Mouse (Mus musculus) naive thymus-derived CD4-positive, alpha-beta T cell, adult 2 months (primary cell): ENCODE data around the gene Pum1.

Experiments used
- DNase-seq: peaks from one replicate; pipeline ENCODE4 v3.0.0-alpha.2; 2011; ENCODE audit warnings: low read depth

Pum1 gene

DNA sequence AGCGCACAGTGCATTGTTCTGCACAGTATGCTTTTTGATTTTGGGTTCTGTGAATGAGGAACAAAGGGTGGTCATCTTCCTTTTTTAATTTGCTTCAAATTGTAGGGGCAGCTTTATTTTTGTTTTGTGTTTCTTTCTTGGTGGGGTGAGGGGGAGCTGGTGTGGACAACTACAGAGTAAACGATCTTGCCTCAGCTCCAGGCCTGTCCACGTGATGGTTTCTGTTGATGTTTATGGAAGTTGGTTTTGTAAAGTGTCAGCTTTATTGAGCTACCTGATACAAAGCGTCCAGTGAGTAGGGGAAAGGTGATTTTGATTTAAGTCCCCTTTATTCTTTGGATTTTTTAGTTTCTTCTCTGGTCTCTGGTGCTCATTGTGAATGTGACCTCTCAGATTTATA lies 72.8 kb downstream of the Pum1 start:
- no peak for DNase-seq

DNA sequence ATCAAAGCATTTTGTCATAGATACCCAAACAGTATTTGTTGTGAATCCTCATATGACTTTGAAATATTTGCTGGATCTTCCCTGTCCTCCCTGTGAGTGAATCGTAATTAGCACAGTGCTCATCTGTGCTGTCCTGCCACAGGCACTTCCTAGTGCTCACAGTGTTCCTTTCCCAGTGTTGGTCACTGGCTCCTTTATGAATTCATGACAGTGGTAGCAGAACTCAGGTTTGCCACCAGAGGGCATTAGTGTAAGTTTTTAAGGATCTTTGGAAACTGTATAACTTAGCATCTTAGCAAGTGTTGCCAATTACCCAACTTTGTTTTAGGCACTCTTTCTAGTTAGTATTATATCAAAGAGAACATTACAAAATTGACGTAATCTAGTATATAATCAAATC lies 75.4 kb downstream of the Pum1 start:
- DNase-seq, result peak; percentile 60

GRCm38 (mm10) chr4:130744058-130744457 lies 80.9 kb downstream of the Pum1 start:
- DNase-seq, result no peak

DNA sequence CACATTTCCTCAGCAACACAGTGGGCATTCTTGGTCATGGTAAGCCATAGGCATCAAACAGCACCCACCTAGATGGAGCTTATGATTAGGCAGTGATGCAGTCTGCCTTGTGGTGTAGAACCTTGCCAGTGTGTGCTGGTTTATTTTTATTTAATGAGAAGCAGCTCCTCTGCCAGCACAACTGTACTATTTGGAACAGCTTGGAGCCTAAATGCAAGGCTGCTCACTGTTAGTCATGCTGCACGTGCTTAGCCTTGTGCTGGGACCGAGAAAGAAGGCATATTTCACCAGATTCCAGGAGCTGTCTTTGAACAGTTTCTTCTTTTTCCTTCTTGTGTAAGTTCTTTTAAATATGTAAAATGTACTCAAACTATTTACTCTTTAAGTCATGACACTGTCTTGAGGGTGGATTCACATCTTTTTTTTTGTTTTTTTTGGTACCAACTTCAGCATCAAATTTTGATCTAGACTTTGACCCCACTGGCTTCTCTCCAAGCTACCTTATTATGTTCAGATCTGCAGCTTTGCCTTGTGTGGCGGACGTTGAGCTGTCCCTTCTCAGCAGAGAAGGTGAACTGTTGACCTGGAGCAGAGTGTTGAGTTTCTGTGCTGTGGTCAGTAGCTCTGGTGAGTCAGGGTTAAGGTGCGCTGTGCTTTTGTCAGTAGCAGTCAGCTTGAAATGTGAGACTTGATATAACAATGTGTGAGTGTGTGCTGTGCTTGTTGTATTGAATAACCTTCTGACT lies 82.6 kb downstream of the Pum1 start:
- DNase-seq, result no peak

- no peak for DNase-seq
Observed at GRCm38 (mm10) chr4:130749566-130749965, 86.4 kb downstream of the Pum1 start.

DNA sequence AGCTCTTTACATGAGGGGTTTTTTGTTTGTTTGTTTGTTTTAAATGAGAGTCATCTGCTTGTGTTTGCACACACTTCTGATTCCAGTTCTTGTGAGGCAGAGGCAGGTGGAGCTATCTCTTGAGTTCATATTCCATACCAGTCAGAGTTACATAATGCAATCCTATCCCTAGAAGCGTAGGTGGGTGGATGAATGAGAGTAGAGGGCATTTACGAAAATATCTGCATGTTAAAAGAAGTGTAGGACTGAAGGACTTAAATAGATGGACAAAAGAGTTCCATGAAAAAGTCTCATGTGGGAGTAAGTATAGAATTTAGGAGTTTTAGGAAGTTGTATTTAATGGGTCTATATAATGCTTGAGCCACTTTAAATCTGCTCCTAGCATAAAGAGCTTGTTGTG lies 88.8 kb downstream of the Pum1 start:
- DNase-seq, result no peak

- no peak for DNase-seq
Observed at GRCm38 (mm10) chr4:130752591-130752990, 89.5 kb downstream of the Pum1 start.

DNA sequence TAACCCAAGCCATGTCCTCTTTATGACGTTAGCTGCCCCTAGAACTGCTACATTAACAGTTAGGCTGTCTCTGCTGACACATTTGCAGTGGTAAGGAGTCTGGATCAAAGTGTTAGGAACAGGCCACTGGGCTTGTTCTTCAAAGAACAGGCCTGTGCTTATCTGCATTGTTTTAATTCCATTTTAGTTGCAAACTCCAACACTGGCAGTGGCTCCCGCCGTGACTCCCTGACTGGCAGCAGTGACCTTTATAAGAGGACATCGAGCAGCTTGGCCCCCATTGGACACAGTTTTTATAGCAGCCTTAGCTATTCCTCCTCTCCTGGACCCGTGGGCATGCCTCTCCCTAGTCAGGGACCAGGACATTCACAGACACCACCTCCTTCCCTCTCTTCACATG lies 90.6 kb downstream of the Pum1 start:
- DNase-seq, result no peak

DNA sequence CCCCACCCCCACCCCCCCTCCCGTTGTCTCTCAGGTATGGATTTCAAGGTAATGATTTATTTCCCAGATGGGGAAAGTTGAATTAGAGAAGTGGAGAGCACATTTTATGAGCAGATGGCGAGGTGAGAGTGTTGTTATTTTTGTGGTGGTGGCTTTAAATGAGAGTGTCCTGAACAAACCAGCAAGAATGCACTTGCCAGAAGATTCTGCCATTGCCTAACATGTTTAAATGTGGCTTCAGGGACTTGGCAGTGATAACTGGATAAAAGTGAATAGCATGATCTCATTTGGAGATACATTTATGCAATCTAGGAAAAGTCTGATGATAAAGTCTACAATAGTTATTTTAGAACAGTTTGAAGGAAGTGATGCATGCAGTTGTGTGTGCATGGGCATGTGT lies 91.7 kb downstream of the Pum1 start:
- DNase-seq, result no peak

GRCm38 (mm10) chr4:130759875-130760274 lies 96.8 kb downstream of the Pum1 start:
- no peak for DNase-seq

DNA sequence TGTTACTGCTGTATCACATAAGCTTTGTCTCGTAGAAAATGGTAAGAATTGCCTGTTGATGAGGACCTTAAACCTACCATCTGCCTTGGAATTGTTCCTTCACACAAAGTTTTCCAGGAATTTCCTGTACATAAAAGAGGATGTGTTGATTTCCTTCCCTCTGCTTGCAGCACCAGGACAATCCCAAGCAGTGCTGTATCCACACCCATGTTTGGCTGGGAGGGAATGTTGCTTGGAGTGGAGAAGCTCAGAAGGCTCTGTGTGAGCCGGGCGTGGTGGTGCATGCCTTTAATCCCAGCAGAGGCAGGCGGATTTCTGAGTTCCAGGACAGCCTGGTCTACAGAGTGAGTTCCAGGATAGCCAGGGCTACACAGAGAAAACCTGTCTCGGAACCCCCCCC lies 98.7 kb downstream of the Pum1 start:
- no peak for DNase-seq

GRCm38 (mm10) chr4:130765399-130766160 lies 102.5 kb downstream of the Pum1 start:
- no peak for DNase-seq

GRCm38 (mm10) chr4:130766387-130766786 lies 103.3 kb downstream of the Pum1 start:
- DNase-seq, result no peak

GRCm38 (mm10) chr4:130766926-130767325 lies 103.8 kb downstream of the Pum1 start:
- no peak for DNase-seq

DNA sequence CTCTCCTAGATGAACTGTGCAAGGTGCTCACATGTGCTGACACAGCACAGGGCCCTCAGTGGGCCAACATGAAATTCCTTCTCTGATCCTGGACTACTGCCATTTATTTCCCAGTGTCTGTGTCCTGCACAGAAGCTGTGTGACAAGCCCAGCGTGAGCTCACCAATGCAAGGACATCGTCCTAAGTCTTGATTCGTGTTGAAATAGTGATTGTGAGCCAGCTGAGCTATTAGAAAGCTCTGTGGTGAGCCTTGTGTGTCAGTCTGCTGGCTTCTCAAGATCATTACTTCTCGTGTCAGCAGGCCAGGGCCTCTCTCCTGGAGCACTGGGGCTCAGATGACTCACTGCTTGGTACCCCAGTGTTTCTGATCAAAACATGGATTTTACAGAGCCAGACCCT lies 110.8 kb downstream of the Pum1 start:
- DNase-seq, result peak; percentile 32

DNA sequence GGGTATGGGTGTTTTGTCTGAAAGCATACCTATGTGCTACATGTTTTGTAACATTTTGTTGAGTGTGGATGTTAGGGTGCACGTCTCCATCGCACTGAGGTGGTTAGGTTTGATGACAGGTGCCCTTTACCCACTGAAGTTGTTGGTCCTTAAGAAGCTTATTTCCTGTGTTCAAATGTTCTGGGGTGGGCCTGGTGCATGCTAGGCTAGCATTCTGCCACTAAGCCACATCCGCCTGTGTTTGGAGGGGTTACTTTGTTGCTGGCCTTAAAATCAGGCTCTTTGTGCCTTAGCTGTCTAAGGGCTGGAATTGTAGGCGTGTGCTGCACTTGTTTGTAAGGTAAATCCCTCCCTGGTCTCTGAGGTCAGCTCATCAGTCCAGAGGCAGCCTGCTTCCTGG lies 111.7 kb downstream of the Pum1 start:
- DNase-seq, result peak; percentile 80

DNA sequence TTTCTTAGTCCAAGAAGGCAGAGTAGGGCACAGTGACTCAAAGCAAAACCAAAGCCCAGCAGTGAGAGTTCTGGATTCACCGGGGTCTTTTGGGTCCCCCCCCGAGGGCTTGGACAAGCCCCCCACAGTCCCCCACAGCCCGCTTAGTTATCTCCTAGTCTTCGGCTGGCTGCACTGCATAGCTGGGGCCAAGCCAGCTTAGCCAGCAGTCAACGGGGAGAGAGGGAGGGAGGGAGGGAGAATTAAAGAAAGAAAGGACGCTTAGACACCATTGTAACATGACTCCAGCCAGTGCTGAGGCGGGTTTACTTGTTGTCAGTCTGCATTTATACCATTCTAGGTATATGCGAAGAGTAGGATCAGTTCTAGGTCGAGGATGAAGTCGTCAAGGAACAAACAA lies 114.5 kb downstream of the Pum1 start:
- DNase-seq, result no peak

GRCm38 (mm10) chr4:130779037-130779436 lies 115.9 kb downstream of the Pum1 start:
- DNase-seq, result no peak

- DNase-seq, result no peak
Observed at GRCm38 (mm10) chr4:130782492-130782891, 119.4 kb downstream of the Pum1 start.

- DNase-seq, result peak; percentile 79
Observed at GRCm38 (mm10) chr4:130784755-130785154, 121.6 kb downstream of the Pum1 start.

GRCm38 (mm10) chr4:130787530-130787929 lies 124.4 kb downstream of the Pum1 start:
- DNase-seq, result no peak

- DNase-seq, result peak; percentile 88
Observed at GRCm38 (mm10) chr4:130790180-130790579, 127.1 kb downstream of the Pum1 start.

DNA sequence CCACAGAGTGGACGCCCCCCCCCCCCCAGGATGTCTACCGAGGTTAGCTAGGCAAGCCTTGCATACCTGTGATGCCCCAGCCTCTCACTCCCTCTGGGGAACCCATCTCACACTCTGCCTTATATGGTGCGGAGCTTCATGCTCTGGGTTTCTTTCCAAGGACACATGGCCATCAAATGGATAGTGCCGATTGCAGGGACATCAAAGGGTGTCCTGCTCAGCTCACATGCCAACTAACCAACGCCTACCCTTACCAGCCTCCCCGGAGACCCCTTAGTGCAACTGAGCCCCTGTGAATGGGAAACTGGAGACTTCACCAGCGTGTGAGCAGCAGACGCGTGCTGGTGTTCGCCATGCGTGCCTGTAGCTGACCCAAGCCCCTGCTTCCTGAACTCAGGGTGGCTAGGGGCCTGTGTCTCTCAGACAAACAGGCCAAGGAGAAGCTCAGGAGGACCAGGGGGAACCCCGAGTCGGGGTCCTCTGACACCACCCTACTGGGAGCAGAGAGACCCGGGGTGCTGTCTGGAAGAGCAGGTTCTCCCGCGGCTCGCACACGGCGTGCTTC lies 128.8 kb downstream of the Pum1 start:
- peak; percentile 53 for DNase-seq
